Mouse (Mus musculus): ENCODE data around the gene Rab7.
"Not testable (repeated sequence)": the region's sequence is repeated elsewhere in the genome, so short reads cannot be mapped to it uniquely, and the experiment has no call there.

Rab7 gene

GRCm38 (mm10) chr6:88053228-88054080 is 8.4 kb upstream of the Rab7 start:
- no peak for DNase-seq

- DNase-seq: no peak
Measured at GRCm38 (mm10) chr6:88051206-88051605, 6.1 kb upstream of the Rab7 start.

- DNase-seq: no peak
Measured at GRCm38 (mm10) chr6:88049008-88049407, 3.9 kb upstream of the Rab7 start.

GRCm38 (mm10) chr6:88047853-88048252 is 2.8 kb upstream of the Rab7 start:
- no peak for DNase-seq

GRCm38 (mm10) chr6:88045406-88045766 is 316 bp upstream of the Rab7 start:
- DNase-seq: no peak

- no peak for DNase-seq
Measured at GRCm38 (mm10) chr6:88044234-88044576, 865 bp downstream of the Rab7 start.

GRCm38 (mm10) chr6:88042336-88042735 is 2.7 kb downstream of the Rab7 start:
- peak in 1 of 2 experiments; percentile 8 for DNase-seq

GRCm38 (mm10) chr6:88041221-88041620 is 3.8 kb downstream of the Rab7 start:
- DNase-seq: peak; percentile 20 to 40

- DNase-seq: no peak
Measured at GRCm38 (mm10) chr6:88039426-88039825, 5.6 kb downstream of the Rab7 start.

- no peak for DNase-seq
Measured at GRCm38 (mm10) chr6:88037471-88038045, 7.5 kb downstream of the Rab7 start.

GRCm38 (mm10) chr6:88033504-88033903 is 11.6 kb downstream of the Rab7 start:
- DNase-seq: no peak

- DNase-seq: no peak
Measured at GRCm38 (mm10) chr6:88030432-88030831, 14.6 kb downstream of the Rab7 start.

- DNase-seq: no peak
Measured at GRCm38 (mm10) chr6:88027390-88027789, 17.7 kb downstream of the Rab7 start.

- DNase-seq: no peak
Measured at GRCm38 (mm10) chr6:88023316-88023890, 21.7 kb downstream of the Rab7 start.

- DNase-seq: no peak
Measured at GRCm38 (mm10) chr6:88019154-88019553, 25.9 kb downstream of the Rab7 start.

GRCm38 (mm10) chr6:88017821-88018220 is 27.2 kb downstream of the Rab7 start:
- DNase-seq: no peak

- no peak for DNase-seq
Measured at GRCm38 (mm10) chr6:88015797-88016196, 29.3 kb downstream of the Rab7 start.

- DNase-seq: no peak
Measured at GRCm38 (mm10) chr6:88013456-88013855, 31.6 kb downstream of the Rab7 start.

- no peak for DNase-seq
Measured at GRCm38 (mm10) chr6:88012601-88013000, 32.5 kb downstream of the Rab7 start.

GRCm38 (mm10) chr6:88011106-88011505 is 34.0 kb downstream of the Rab7 start:
- peak; percentile 54 to 57 for DNase-seq

- DNase-seq: no peak
Measured at GRCm38 (mm10) chr6:88009209-88009608, 35.9 kb downstream of the Rab7 start.

GRCm38 (mm10) chr6:88004773-88005172 is 40.3 kb downstream of the Rab7 start:
- not testable (repeated sequence) for DNase-seq

- DNase-seq: no peak
Measured at GRCm38 (mm10) chr6:88003439-88003838, 41.6 kb downstream of the Rab7 start.

GRCm38 (mm10) chr6:87998358-87998757 is 46.7 kb downstream of the Rab7 start:
- DNase-seq: no peak
